Mouse (Mus musculus) adipose tissue, adult 10 weeks (tissue): ENCODE results near the gene Gm14685. TPM values are rescaled to one million over a fixed set of nuclear protein-coding genes. Genes with fewer than 3 reads are reported as not detected.

Experiments
- polyA plus RNA-seq: library from polyadenylated mRNA; stranded (reverse); fragments of 350-450 nt; fragmentation: Illumina TruSeq; extraction: RNeasy Lipid Tissue Mini Kit (QIAGEN cat#74804); gene quantifications from one replicate; pipeline ENCODE4 v1.2.3, GENCODE M21; 2014; ENCODE audit warnings: low read depth, low replicate concordance

Gm14685 gene
- polyA plus RNA-seq, result not detected

DNA sequence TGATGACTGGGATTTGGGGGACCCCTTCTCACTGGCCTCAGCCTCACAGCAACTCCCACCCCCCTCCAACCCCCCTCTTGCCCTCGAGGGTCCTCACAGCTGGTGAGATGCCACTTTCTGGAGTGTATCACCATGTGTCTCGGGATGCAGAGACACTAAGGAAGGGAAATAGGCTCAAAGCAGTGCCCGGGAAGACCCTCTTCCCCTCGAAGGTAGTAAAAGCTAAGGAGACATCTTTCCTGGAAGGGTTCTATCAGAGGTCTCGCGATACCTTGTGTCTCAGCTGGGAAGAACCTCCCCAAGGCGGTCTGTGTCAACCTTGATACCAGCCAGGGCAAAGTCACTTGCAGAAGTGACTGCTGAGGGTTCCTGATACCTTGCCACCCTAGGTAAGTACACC is at the start of gene Gm14685:
Gene Gm14685, plus strand, starts transcription at position 301 of the 400 bp plus-strand sequence.

DNA sequence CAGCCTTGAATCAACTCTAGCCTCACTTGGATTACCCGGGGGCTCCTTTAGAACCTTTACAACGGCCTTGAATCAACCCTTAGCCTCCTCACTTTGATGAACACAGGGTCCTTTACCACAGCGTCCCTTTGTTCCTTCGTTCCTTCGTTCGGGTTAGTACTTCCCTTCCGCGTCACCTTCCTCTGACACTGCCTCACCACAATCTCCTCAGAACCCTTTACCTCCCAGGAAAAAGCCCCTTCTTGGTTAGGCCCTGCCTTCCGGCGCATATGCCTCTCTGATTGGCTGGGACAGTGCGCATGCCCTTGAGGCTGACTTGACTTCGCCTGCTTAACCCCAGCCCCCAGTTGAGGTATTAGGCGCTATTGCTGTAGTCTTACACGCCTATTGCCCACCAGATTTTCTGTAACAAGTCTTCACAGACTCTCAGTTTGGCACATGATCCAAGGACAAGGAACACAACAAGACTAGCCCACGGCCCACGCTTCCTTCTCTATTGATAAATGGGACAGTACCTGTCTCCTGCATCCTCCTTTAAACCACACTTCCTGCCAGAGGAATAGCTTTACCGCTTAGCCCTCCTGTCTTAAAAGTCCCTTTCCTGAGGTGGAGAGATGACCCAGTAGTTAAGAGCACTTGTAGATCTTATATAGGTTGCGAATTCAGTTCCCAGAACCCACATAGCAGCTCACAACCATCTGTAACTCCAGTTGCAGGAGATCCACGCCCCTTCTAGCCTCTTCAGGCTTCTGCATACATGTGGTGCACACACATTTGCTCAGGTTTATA is 34.4 kb upstream of the Gm14685 start, which contains the start of gene Xlr4a:
Gene Xlr4a, minus strand, starts transcription at position 212 of the 789 bp plus-strand sequence.

DNA sequence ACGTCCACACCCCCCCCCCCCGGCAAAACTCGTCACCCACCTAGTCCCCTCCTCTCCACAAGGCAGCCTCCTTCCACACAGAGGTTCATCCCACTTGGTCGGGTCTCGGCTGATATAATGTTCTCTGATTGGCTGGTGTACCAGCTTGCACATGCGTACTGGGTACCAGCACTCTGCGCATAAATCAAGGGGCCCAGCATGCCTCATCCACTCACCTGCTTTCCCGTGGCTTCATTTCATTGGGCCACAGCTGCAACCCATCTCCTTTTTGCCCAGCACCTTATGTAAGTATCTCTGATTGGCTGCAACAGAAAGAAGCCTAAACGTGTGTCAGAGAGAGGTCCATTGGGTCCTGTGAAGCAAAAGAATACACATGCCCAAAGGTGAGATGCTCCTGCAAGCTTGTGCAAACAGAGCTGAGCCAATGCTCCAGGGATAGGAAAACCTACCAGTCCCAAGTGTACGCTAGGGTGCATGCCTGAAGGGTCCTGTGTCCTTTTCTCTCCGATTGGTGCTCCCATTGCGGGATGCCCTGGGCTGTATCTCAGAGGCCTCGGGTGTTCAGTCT is 19.8 kb upstream of the Gm14685 start, which contains the start of gene Xlr3a:
Gene Xlr3a, minus strand, starts transcription at position 155 of the 568 bp plus-strand sequence.

DNA sequence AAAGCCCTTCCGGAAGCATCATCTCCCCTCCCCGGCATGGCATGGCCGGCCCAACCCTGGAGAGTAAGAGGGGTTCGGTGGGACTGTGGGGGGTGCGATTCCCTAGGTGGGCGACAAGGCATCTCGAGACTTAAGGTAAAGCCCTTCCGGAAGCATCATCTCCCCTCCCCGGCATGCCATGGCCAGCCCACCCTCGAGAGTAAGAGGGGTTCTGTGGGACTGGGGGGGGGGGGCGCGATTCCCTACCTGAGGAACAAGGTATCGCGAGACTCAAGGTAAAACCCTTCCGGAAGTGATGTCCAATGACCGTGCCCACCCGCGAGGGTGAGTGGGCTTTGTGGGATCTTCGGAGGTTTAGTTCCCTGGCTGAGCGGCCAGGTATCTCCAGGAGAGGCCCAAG is 31.6 kb downstream of the Gm14685 start, which contains the start of gene Xlr5b:
Gene Xlr5b, plus strand, starts transcription at position 301 of the 400 bp plus-strand sequence.

DNA sequence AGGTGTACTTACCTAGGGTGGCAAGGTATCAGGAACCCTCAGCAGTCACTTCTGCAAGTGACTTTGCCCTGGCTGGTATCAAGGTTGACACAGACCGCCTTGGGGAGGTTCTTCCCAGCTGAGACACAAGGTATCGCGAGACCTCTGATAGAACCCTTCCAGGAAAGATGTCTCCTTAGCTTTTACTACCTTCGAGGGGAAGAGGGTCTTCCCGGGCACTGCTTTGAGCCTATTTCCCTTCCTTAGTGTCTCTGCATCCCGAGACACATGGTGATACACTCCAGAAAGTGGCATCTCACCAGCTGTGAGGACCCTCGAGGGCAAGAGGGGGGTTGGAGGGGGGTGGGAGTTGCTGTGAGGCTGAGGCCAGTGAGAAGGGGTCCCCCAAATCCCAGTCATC is 32.5 kb downstream of the Gm14685 start, which contains the start of gene DXBay18:
Gene DXBay18, minus strand, starts transcription at position 101 of the 400 bp plus-strand sequence.

DNA sequence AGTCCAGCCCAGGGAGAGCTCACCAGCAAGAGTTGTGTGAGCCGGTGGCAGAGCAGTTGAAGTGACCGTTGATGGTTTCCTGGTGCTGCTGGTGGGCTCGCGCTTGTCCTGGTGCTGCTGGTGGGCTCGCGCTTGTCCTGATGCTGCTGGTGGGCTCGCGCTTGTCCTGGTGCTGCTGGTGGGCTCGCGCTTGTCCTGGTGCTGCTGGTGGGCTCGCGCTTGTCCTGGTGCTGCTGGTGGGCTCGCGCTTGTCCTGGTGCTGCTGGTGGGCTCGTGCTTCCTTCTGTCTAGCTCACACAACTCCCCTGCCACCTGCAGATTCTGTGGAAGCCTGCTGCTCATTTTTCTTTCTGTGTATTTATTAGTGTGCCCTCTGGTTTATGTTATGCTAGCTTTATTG is 60.0 kb downstream of the Gm14685 start, which contains the start of gene Spin2d:
Gene Spin2d, minus strand, starts transcription at position 101 of the 400 bp plus-strand sequence.

Other genes with a start within 250 kb of the Gm14685 start
- 52.2 TPM for gene Cetn2, start 198.6 kb upstream of the Gm14685 start, polyA plus RNA-seq
- 109 TPM for gene Nsdhl, start 198.5 kb upstream of the Gm14685 start, polyA plus RNA-seq
- 248 TPM for gene Zfp185, start 129.7 kb upstream of the Gm14685 start, polyA plus RNA-seq
- gene Pnma5, start 79.9 kb upstream of the Gm14685 start, polyA plus RNA-seq, result not detected
- not detected for gene Pnma3, start 52.3 kb upstream of the Gm14685 start, polyA plus RNA-seq
- gene Xlr4a, start 34.6 kb upstream of the Gm14685 start, polyA plus RNA-seq, result 24.2 TPM
- gene Xlr3a, start 20.0 kb upstream of the Gm14685 start, polyA plus RNA-seq, result 4.9 TPM
- 0.25 TPM for gene Xlr5b, start 31.7 kb downstream of the Gm14685 start, polyA plus RNA-seq
- 2.2 TPM for gene DXBay18, start 32.4 kb downstream of the Gm14685 start, polyA plus RNA-seq
- gene Spin2d, start 59.9 kb downstream of the Gm14685 start, polyA plus RNA-seq, result not detected
- gene Xlr3b, start 75.2 kb downstream of the Gm14685 start, polyA plus RNA-seq, result 4.5 TPM
- gene Xlr4b, start 97.3 kb downstream of the Gm14685 start, polyA plus RNA-seq, result 3.8 TPM
- gene F8a, start 111.2 kb downstream of the Gm14685 start, polyA plus RNA-seq, result 7.4 TPM
- gene Xlr4c, start 126.1 kb downstream of the Gm14685 start, polyA plus RNA-seq, result 3.9 TPM
- 0.68 TPM for gene Xlr3c, start 148.3 kb downstream of the Gm14685 start, polyA plus RNA-seq
- gene Xlr5a, start 175.9 kb downstream of the Gm14685 start, polyA plus RNA-seq, result not detected
- gene Xlr5c, start 175.9 kb downstream of the Gm14685 start, polyA plus RNA-seq, result not detected
- not detected for gene Gm45015, start 219.8 kb downstream of the Gm14685 start, polyA plus RNA-seq
- gene Zfp275, start 225.6 kb downstream of the Gm14685 start, polyA plus RNA-seq, result 18.0 TPM